Mouse (Mus musculus) right cerebral cortex, postnatal 10 days (tissue): ENCODE measurements around the gene Txndc5.

ENCODE experiments used
- DNase-seq, 2 experiments: peaks; one replicate each; pipeline ENCODE4 v3.0.0; 2021; ENCODE audit warnings: low spot score in 2 of 2

Gene Txndc5

GRCm38 (mm10) chr13:38528687-38529294 is at the start of gene Txndc5:
Gene Txndc5, minus strand, starts transcription at chr13:38528824.
- DNase-seq = no peak

GRCm38 (mm10) chr13:38574668-38575067 is 46.0 kb upstream of the Txndc5 start:
- DNase-seq = no peak

- no peak for DNase-seq
Observed at GRCm38 (mm10) chr13:38573281-38573680, 44.7 kb upstream of the Txndc5 start.

DNA sequence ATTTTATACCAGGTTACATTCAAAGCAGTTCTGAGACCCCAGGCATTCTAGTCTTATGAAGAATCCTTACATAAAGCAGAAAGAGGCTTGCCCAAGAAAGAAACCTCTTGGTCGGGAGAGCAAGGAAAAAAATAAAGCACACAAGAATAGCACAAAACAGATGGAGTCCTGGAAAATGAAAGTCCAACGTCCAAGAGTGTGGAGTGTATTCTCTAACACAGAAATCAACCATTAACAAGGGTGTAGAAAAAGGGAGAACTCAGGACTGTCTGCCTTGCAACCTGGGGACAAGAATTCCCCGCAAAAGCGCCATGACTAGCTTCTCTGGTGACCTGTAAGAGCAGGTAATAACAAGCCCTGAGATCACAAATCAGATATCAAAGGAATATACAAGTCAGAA is 36.6 kb upstream of the Txndc5 start:
- DNase-seq = no peak

DNA sequence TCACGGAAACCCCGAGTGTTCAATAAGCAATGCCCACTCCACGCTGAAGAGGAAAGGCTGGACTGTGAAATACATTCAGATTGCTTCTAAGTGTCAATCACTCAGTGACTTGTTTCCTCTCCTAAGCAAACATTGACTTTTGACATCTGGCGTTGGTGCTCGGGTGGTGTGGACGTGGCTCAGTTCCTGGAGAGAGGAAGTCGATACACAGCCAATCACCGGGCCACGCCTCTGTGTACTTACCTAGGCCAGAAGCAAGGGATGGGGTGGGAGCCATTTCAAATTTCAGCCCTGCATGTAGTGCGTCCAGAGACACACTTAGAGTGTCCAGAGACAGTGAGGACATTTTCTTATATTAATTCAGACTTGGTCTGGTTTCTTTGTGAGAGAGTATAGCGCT is 26.0 kb upstream of the Txndc5 start:
- no peak for DNase-seq

DNA sequence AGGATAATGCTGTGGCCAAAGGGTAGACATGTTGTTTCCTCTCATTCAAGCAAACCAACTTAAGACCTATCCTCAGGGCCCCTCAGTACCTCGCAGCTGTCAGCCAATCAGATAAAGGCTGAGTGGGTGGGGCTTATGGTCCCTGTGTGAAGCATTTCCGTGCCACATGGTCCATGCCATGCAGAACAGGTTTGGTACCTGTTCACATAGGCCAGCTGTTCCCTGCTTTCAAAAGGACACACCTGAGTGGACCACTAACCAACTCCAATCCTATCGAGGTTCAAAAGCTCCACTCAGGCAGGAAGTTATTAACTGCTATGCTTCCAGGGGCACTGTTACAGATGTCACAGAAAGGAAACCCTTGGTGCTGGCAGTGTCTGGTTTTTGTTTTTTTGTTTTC is 25.6 kb upstream of the Txndc5 start:
- no peak for DNase-seq

- DNase-seq = no peak
Observed at GRCm38 (mm10) chr13:38548681-38549080, 20.1 kb upstream of the Txndc5 start.

GRCm38 (mm10) chr13:38547717-38548116 is 19.1 kb upstream of the Txndc5 start:
- DNase-seq = no peak

- no peak for DNase-seq
Observed at GRCm38 (mm10) chr13:38546754-38547153, 18.1 kb upstream of the Txndc5 start.

DNA sequence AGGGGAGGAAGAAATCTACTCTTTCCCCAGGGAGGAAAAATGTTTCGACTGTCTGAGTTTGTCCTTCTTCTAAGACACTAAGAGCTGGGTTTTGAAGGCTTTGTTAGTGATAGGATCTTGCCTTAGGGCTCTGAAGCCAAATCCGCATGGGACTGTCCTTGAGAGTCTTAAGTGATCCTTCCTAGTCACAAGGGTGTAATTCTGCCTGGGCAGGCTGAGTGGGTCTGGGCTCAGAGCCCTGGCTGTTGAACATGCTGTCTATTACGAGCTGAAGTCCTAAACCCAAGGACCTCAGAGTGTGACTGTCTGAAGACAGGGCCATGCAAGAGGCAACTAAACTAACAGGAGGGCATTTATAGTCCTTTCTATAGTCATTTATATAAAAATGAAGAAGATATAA is 16.8 kb upstream of the Txndc5 start:
- DNase-seq = no peak

DNA sequence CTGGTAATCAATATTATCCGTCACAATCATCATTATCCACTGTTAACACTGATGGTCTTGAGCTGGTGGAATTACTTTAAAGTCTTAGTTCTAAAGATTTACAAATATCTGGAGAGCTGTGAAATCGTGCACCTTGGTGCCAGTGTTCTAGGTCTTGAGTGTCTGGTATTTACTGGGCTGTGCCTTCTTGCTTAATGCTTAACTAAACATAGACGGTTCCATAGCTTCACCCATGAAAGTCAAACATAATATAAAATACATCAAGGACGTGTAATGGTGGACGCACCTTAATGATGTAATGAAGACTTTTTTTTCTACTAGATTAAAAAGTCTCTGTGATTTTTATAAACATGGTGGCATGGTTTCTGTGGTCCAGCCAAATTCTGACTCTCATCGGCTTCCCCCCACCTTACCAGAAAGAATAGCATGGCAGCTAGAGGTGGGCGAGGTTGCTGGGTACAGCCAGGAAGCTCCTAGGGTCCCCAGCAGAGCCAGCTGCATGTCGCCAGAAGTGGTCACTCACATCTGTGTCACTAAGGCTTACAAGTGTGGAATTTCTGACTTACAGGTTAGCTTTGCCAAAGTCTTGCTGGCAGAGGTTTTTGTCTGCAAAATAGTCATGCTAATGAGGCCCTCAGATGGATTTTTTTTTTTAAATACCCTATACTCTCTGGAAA is 16.3 kb upstream of the Txndc5 start:
- DNase-seq = no peak

DNA sequence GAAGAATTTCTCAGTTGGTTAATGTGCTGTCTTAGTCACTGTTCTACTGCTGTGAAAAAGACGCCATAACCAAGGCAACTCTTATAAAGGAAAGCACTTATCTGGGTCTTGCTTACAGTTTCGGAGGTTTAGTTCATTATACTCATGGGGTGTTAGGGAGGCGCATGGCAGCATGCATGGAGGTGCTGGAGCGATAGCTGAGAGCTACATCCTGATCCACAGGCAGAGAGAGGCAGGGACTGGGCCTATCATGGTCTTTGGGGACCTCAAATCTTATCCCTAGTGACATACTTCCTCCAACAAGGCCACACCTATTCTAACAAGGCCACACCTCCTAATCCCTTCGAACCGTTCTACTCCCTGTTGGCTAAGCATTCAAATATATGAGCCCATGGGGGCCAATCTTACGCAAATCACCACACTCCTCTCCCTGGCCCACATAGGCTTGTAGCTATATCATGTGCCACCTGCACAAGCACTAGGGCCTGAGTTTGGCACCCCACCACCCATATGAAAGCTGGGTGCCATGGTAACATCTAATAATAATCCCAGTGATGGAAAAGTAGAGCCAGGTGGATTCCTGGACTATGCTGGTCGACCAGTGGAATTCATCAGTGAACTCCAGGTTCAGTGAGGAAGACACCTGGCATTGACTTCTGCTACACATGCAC is 15.0 kb upstream of the Txndc5 start:
- DNase-seq = no peak

GRCm38 (mm10) chr13:38539192-38539900 is 10.7 kb upstream of the Txndc5 start:
- DNase-seq = no peak

DNA sequence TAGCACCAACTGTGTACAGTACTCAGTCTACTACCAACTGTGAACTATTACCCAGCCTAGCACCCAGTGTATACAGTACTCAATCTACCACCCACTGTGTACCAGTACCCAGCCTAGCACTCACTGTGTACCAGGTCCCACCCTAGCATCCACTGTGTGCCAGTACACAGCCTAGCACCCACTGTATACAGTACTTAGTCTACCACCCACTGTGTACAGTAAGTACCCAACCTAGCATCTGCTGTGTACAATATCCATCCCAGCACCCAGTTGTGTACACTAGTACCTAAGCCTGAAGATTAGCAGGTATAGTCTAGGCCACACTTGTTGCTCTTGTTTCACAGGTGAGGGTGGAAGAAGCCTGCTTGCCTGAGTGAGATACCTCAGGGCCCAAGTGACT is 8.9 kb upstream of the Txndc5 start:
- no peak for DNase-seq

GRCm38 (mm10) chr13:38534731-38535130 is 6.1 kb upstream of the Txndc5 start:
- DNase-seq = no peak

- DNase-seq = no peak
Observed at GRCm38 (mm10) chr13:38534016-38534415, 5.4 kb upstream of the Txndc5 start.

DNA sequence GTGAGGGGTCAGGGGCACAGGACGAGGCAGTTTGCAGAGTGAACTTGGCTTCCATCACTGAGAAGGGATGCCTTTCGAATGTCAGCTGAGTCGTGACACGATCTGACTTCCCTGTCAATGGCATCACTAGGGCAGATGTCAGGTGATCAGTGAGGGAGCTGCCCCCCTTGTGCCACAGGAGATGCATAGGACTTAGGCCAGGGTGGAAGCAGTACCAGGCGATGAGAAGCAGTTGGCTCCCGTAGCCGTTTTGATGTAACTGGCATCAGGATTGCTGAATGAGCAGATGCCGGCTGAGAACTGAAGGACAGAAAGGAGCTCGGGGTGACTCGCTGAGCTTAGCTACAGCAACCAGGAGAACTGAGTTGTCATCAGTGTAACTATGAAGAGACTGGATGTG is 4.8 kb upstream of the Txndc5 start:
- DNase-seq = no peak

DNA sequence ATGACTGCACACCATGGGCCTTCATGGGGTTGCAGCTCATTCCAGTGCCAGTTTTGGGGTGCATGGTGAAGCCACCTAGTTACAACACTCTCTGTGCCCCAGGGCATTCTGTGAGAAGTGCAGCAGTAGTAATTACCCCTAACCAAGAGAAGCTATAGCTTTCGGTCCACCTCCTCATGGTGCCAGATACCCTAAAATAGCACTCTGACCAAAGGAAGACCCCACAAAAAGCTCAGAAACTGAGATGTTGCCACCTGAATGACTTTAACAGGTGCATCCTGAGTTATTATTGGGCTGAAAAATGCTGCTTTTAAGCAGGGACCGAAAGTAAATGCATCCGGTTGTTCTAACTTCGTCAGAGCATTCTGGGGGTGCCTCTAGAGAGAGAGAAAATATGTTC is 2.9 kb upstream of the Txndc5 start:
- DNase-seq = no peak

GRCm38 (mm10) chr13:38529576-38529975 is 952 bp upstream of the Txndc5 start:
- DNase-seq = no peak

- DNase-seq = peak; percentile 85 to 87
Observed at GRCm38 (mm10) chr13:38527797-38528650, 600 bp downstream of the Txndc5 start.

DNA sequence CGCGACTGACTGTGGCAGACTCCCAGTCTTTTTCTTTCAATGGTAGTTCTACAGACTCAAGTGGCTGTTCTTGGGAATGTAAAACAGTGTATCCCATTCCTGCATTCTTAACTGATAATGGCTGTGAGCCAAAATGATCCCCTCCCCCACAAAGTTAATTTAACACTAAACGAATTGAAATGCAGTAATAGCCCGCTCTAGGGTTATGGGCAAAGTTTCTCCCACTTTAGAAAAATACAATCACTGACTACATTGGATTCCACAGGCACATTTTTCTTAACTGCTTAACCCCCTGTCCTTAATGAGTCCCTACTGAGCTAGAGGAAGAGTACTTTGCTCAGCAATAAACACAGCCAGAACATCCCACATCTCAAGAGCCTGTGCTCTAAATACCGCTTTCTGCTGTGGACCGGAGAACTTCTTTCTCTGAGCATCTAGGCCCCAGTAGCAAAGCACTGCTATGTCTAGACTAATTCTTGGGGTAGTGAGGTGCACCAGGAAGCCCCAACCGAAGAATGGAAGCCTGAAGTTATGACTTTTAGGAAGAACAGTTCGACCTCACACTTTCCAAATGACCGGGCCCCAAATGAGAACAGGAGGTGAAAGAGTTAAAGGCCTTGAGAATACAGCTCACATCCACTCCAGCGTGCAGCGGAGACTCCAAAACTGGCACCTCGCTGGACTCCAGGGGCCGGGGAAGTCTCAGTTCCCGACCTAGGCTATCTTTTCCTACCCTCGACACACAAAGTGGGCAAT is 1.4 kb downstream of the Txndc5 start:
- no peak for DNase-seq
